Comparison of ENCODE assay signal across 20 mouse cellular contexts in genomic region chr11:8209041-8209440, GRCm38 (mm10).
A peak's percentile ranks its signal among the peaks of the same experiment; 100 is the strongest.
DNase-seq lines count a peak whose midpoint lies in the region; ATAC-seq and TF ChIP-seq lines count a peak whose summit lies in the region.
"Had no signal": no experiment of that assay in that cellular context is flagged by ENCODE, and none has a peak within 500 bp of the region (broad histone marks: within the 10 kb centered on the region; RNA-seq: fewer than 3 reads in every experiment).

No protein-coding gene starts in this region.

- peaks cover 4% of the 10 kb centered on the region; the same call in 1 of the 2 replicates for H3K9me3 ChIP-seq in heart, embryonic 12.5 days (replicated peaks)
- peaks cover 4% of the 10 kb centered on the region; the same call in 1 of the 2 replicates for H3K9me3 ChIP-seq in heart, postnatal 0 days (replicated peaks; ENCODE audit: control insufficient read depth, low read length)
- H3K9me3 ChIP-seq: hindbrain, embryonic 12.5 days; limb, embryonic 15.5 days; liver, embryonic 15.5 days; midbrain, embryonic 10.5 days had no signal

- DNase-seq in heart, adult 18-20 months = peak; percentile 72 to 85
- no peak for DNase-seq in spleen, adult 2 months (ENCODE audit: low read depth in 1 of 2, low spot score in 2 of 2)
- no peak for DNase-seq in spleen, adult 12 weeks (ENCODE audit: low spot score)
- peak; percentile 25 for DNase-seq in heart, postnatal 0 days (ENCODE audit: low spot score)
- DNase-seq in T-cell, adult 2 months (ENCODE audit: low spot score) = no peak
- DNase-seq in thymus, adult 18-20 months = no peak
- DNase-seq: adrenal gland, adult 8-10 months; cerebellum, adult 9-11 months; kidney, adult 8-10 months; retina, postnatal 1 day; right cerebral cortex, postnatal 4 days; thymus, postnatal 25 days had no signal

- no peak for ATAC-seq in heart, embryonic 12.5 days (ENCODE audit: insufficient number of reproducible peaks, low FRiP score)
- peak; percentile 57; the same call in 1 of the 2 replicates for ATAC-seq in heart, postnatal 0 days (ENCODE audit: insufficient read depth, low read depth)
- ATAC-seq: lung, postnatal 0 days had no signal

- no peak overlapping the region for H3K9ac ChIP-seq in heart, embryonic 12.5 days
- H3K9ac ChIP-seq in heart, postnatal 0 days (replicated peaks; ENCODE audit: low read depth, low read length) = no peak overlapping the region
- H3K9ac ChIP-seq: embryonic facial prominence, embryonic 15.5 days; heart, embryonic 13.5 days; hindbrain, embryonic 12.5 days; limb, embryonic 15.5 days; liver, embryonic 15.5 days had no signal

- TF ChIP-seq CTCF in spleen, adult 2 months (IDR thresholded peaks at IDR 0.05; ENCODE audit: extremely low read depth, insufficient read depth, insufficient read length, insufficient replicate concordance) = no peak
- no peak for TF ChIP-seq CTCF in heart, postnatal 0 days (IDR thresholded peaks at IDR 0.05; ENCODE audit: low read depth)

- no peaks in the 10 kb centered on the region for H3K36me3 ChIP-seq in heart, embryonic 12.5 days
- no peaks in the 10 kb centered on the region for H3K36me3 ChIP-seq in spleen, adult 2 months (ENCODE audit: control insufficient read depth, insufficient read depth, low read length)
- H3K36me3 ChIP-seq in heart, postnatal 0 days (replicated peaks; ENCODE audit: control insufficient read depth, insufficient read depth, low read length) = no peaks in the 10 kb centered on the region
- H3K36me3 ChIP-seq: embryonic facial prominence, embryonic 15.5 days; heart, embryonic 13.5 days; hindbrain, embryonic 12.5 days; limb, embryonic 15.5 days; liver, embryonic 15.5 days; midbrain, embryonic 10.5 days had no signal

- H3K4me2 ChIP-seq in heart, embryonic 12.5 days = no peak overlapping the region
- no peak overlapping the region for H3K4me2 ChIP-seq in heart, postnatal 0 days (ENCODE audit: low read depth, low read length)
- H3K4me2 ChIP-seq: embryonic facial prominence, embryonic 15.5 days; heart, embryonic 13.5 days; hindbrain, embryonic 12.5 days; limb, embryonic 15.5 days; liver, embryonic 15.5 days had no signal

- H3K27me3 ChIP-seq in heart, embryonic 12.5 days (replicated peaks) = no peaks in the 10 kb centered on the region
- H3K27me3 ChIP-seq in spleen, adult 2 months (ENCODE audit: control insufficient read depth, insufficient read depth, low read length) = no peaks in the 10 kb centered on the region
- no peaks in the 10 kb centered on the region for H3K27me3 ChIP-seq in heart, postnatal 0 days (ENCODE audit: control insufficient read depth, insufficient read depth, low read length)
- H3K27me3 ChIP-seq: embryonic facial prominence, embryonic 15.5 days; heart, embryonic 13.5 days; hindbrain, embryonic 12.5 days; limb, embryonic 15.5 days; liver, embryonic 15.5 days had no signal

- no peak for TF ChIP-seq POLR2A in spleen, adult 2 months (IDR thresholded peaks at IDR 0.05; ENCODE audit: low read depth, low read length)

- H3K4me1 ChIP-seq in heart, embryonic 12.5 days (replicated peaks) = no peaks in the 10 kb centered on the region
- H3K4me1 ChIP-seq in spleen, adult 2 months (ENCODE audit: control insufficient read depth, insufficient read depth, insufficient read length) = no peaks in the 10 kb centered on the region
- no peaks in the 10 kb centered on the region for H3K4me1 ChIP-seq in heart, postnatal 0 days (ENCODE audit: control insufficient read depth, insufficient read depth)
- H3K4me1 ChIP-seq: embryonic facial prominence, embryonic 15.5 days; heart, embryonic 13.5 days; hindbrain, embryonic 12.5 days; limb, embryonic 15.5 days; liver, embryonic 15.5 days; midbrain, embryonic 10.5 days had no signal

- H3K27ac ChIP-seq in heart, embryonic 12.5 days (ENCODE audit: poor library complexity, severe bottlenecking) = no peak overlapping the region
- peak overlapping the region; percentile 41; the same call in 1 of the 2 replicates for H3K27ac ChIP-seq in spleen, adult 2 months (ENCODE audit: insufficient read depth, low read length)
- no peak overlapping the region for H3K27ac ChIP-seq in heart, postnatal 0 days (ENCODE audit: low read depth)
- H3K27ac ChIP-seq: embryonic facial prominence, embryonic 15.5 days; heart, embryonic 13.5 days; hindbrain, embryonic 12.5 days; limb, embryonic 15.5 days; liver, embryonic 15.5 days; midbrain, embryonic 10.5 days had no signal

- 86% methylated on average over 2 of the region's 2 CpGs for WGBS in heart, embryonic 12.5 days
- 78% methylated on average over 2 of the region's 2 CpGs for WGBS in spleen, adult 2 months
- WGBS in heart, postnatal 0 days = 70% methylated on average over 2 of the region's 2 CpGs

- no peak overlapping the region for H3K4me3 ChIP-seq in heart, embryonic 12.5 days
- H3K4me3 ChIP-seq in spleen, adult 2 months (ENCODE audit: extremely low read depth, insufficient read depth, insufficient read length) = no peak overlapping the region
- no peak overlapping the region for H3K4me3 ChIP-seq in heart, postnatal 0 days (ENCODE audit: low read depth, low read length)
- H3K4me3 ChIP-seq: embryonic facial prominence, embryonic 15.5 days; heart, embryonic 13.5 days; hindbrain, embryonic 12.5 days; limb, embryonic 15.5 days; liver, embryonic 15.5 days; midbrain, embryonic 10.5 days had no signal

- TF ChIP-seq EP300 in heart, postnatal 0 days (IDR thresholded peaks at IDR 0.05; ENCODE audit: low read depth) = no peak

Comparison
In these comparisons a context has a peak if more than half of its experiments do, and no peak if none do; other contexts are left out.
1. DNase-seq: peak in heart, adult 18-20 months (2 of 2) and heart, postnatal 0 days (single experiment); none in spleen, adult 2 months (0 of 2), spleen, adult 12 weeks (single experiment), T-cell, adult 2 months (single experiment) and thymus, adult 18-20 months (0 of 2).